Mouse (Mus musculus) heart, postnatal 0 days (tissue): ENCODE results near the gene Dyrk1a.

Source experiments
- CTCF ChIP-seq: IDR thresholded peaks from 2 replicates; pipeline ENCODE4 v1.5.1; 2016; ENCODE audit warnings: antibody characterized with exemption, control low read depth, low read depth
- EP300 ChIP-seq: IDR thresholded peaks from 2 replicates; pipeline ENCODE4 v1.6.1; 2016; ENCODE audit warnings: antibody characterized with exemption, low read depth

- TF ChIP-seq CTCF (no peak), EP300 (no peak)
Observed at GRCm38 (mm10) chr16:94681760-94682159, 112.0 kb downstream of the Dyrk1a start.
